Comparison of ENCODE assay signal across 30 mouse cellular contexts in the genomic region with DNA sequence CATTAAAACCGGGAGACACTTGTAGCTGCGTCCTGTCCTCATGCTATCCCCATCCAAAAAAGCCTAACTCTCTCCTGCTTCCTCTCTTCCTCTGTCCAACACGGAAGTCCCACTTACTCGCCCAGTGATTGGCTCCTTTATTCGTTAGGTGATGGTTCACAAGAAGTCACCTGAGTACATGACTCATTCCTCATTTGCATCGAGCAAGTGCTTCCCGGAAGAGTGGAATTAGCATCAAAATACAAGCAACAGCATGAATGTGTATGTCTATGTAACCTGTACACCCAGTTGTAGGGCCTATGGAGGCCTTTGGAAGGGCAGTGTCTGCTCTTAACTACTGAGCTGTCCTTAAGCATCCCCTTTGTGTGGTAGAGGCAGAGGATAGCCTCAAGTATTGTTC. TPM values are rescaled to one million over a fixed set of nuclear protein-coding genes. Genes with fewer than 3 reads are reported as not detected.
A peak's percentile ranks its signal among the peaks of the same experiment; 100 is the strongest.
DNase-seq lines count a peak whose midpoint lies in the region; TF ChIP-seq lines count a peak whose summit lies in the region.
"Had no signal": no experiment of that assay in that cellular context is flagged by ENCODE, and none has a peak within 500 bp of the region (broad histone marks: within the 10 kb centered on the region; RNA-seq: fewer than 3 reads in every experiment).

No protein-coding gene starts in this region.

- H3K4me1 ChIP-seq in testis, adult 2 months (ENCODE audit: control insufficient read depth, insufficient read depth, low read length): no peaks in the 10 kb centered on the region

- intact Hi-C loops in heart, postnatal 25 days (cut with DNase I): no loop called here

- H3K27me3 ChIP-seq in testis, adult 2 months (ENCODE audit: control insufficient read depth, insufficient read depth, low read length): no peaks in the 10 kb centered on the region
- H3K27me3 ChIP-seq: embryonic facial prominence, embryonic 15.5 days; forebrain, embryonic 15.5 days; heart, embryonic 12.5 days; hindbrain, embryonic 15.5 days; Patski had no signal

- TF ChIP-seq POLR2A in testis, adult 2 months (IDR thresholded peaks at IDR 0.05; ENCODE audit: control insufficient read depth, low read depth, low read length): no peak

- peak; percentile 85 for DNase-seq in heart, adult 11 months
- no peak for DNase-seq in heart, postnatal 25 days (ENCODE audit: low spot score)
- DNase-seq in testis, postnatal 14 days (ENCODE audit: low spot score): no peak
- DNase-seq in R1 (ENCODE audit: low read depth, low spot score): peak; percentile 95
- DNase-seq in gastrocnemius, postnatal 4 days (ENCODE audit: low spot score in 2 of 2): no peak
- no peak for DNase-seq in lung, postnatal 14 days
- DNase-seq: adrenal gland, adult 8-10 months; adrenal gland, postnatal 36 days; B cell, adult 2 months; cerebellum, adult 11 months; cerebellum, adult 8-10 months; cerebellum, postnatal 14 days; embryo, embryonic 11 days; heart, postnatal 36 days had no signal

- H3K27ac ChIP-seq in testis, adult 2 months (ENCODE audit: control insufficient read depth, insufficient read depth, low read depth, low read length): no peak overlapping the region
- H3K27ac ChIP-seq: embryonic facial prominence, embryonic 15.5 days; forebrain, embryonic 15.5 days; hindbrain, embryonic 15.5 days had no signal

- peak overlapping the region; percentile 17; the same call in 1 of the 2 replicates for H3K4me3 ChIP-seq in testis, adult 2 months (ENCODE audit: control insufficient read depth, low read depth, low read length)
- H3K4me3 ChIP-seq: embryonic facial prominence, embryonic 15.5 days; erythroblast, embryonic 14.5 days; forebrain, embryonic 15.5 days; heart, embryonic 12.5 days; hindbrain, embryonic 15.5 days had no signal

- TF ChIP-seq CTCF in testis, adult 2 months (IDR thresholded peaks at IDR 0.05; ENCODE audit: control insufficient read depth, insufficient read depth, insufficient replicate concordance, low read depth, low read length): no peak

- no peaks in the 10 kb centered on the region; the same call in 1 of the 2 replicates for H3K36me3 ChIP-seq in testis, adult 2 months (ENCODE audit: control insufficient read depth, insufficient read depth, low read length)

RNA-seq across cellular contexts. Expression of gene Rabif, which starts 2.2 kb away (rescaled TPM):
- 1 to 10 TPM; 8.4 to 8.9 TPM for total RNA-seq in heart, postnatal 25 days (2021)
- polyA plus RNA-seq in testis, adult 2 months (2012; rRNA removed): 12.6 and 14.4 TPM in 2 replicates
- total RNA-seq in gastrocnemius, postnatal 4 days (2021): 10 to 100 TPM; 12.0 to 13.5 TPM

RNA-seq across cellular contexts. Expression of gene Klhl12, which starts 36.9 kb away (rescaled TPM):
- 10 to 100 TPM; 19.1 to 20.5 TPM for total RNA-seq in heart, postnatal 25 days (2021)
- polyA plus RNA-seq in testis, adult 2 months (2012; rRNA removed): 28.9 and 30.3 TPM in 2 replicates
- total RNA-seq in gastrocnemius, postnatal 4 days (2021): 10 to 100 TPM; 12.5 to 16.1 TPM

RNA-seq across cellular contexts. Expression of gene Mgat4e, which starts 57.2 kb away (rescaled TPM):
- total RNA-seq in heart, postnatal 25 days (2021): not detected
- 87.2 and 108 TPM in 2 replicates for polyA plus RNA-seq in testis, adult 2 months (2012; rRNA removed)
- total RNA-seq in gastrocnemius, postnatal 4 days (2021): not detected
- total RNA-seq: adrenal gland, adult 8-10 months; adrenal gland, postnatal 36 days; common myeloid progenitor, adult 5-6 weeks; gastrocnemius, adult 8-10 months; heart, adult 8-10 months; heart, postnatal 36 days had no signal
- polyA plus RNA-seq: CD4-positive, CD25-positive, alpha-beta regulatory T cell, adult 4 months; embryonic facial prominence, embryonic 11.5 days; embryonic facial prominence, embryonic 15.5 days; erythroblast, embryonic 14.5 days; forebrain, embryonic 11.5 days; forebrain, embryonic 15.5 days; heart, embryonic 12.5 days; heart, embryonic 16.5 days; hindbrain, embryonic 11.5 days; hindbrain, embryonic 15.5 days; intestine, embryonic 16.5 days; Patski had no signal

Comparison
In these comparisons a context has a peak if more than half of its experiments do, and no peak if none do; other contexts are left out.
1. DNase-seq: peak in heart, adult 11 months (single experiment) and R1 (single experiment); none in heart, postnatal 25 days (single experiment), testis, postnatal 14 days (single experiment), gastrocnemius, postnatal 4 days (0 of 2) and lung, postnatal 14 days (single experiment).